Mouse (Mus musculus): Measurements from ENCODE around the gene Zfp961. TPM values are rescaled to one million over a fixed set of nuclear protein-coding genes. Genes with fewer than 3 reads are reported as not detected.

Zfp961 gene
- polyA plus RNA-seq, 1 experiment from 2014 or later: 20.0 TPM

DNA sequence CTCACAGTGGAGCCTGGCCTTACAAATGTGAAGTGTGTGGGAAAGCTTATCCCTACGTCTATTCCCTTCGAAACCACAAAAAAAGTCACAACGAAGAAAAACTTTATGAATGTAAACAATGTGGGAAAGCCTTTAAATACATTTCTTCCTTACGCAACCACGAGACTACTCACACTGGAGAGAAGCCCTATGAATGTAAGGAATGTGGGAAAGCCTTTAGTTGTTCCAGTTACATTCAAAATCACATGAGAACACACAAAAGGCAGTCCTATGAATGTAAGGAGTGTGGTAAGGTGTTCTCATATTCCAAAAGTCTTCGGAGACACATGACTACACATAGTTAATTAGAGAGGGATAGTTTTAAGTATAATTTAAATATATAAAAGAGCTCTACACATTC is 17.8 kb downstream of the Zfp961 start:
- H3K4me1 ChIP-seq (ENCODE audit: control insufficient read depth, insufficient read depth, low read length): no peaks in the 10 kb centered on the region
- peaks cover 16% of the 10 kb centered on the region; the same call in 1 of the 2 replicates for H3K9me3 ChIP-seq (replicated peaks; ENCODE audit: control insufficient read depth, low read length)
- H3K36me3 ChIP-seq (ENCODE audit: control insufficient read depth, insufficient read depth, low read length): peaks cover 26% of the 10 kb centered on the region
- no peak for ATAC-seq (ENCODE audit: insufficient read depth, low FRiP score)
- H3K4me2 ChIP-seq (ENCODE audit: low read depth, low read length): no peak overlapping the region
- H3K9ac ChIP-seq (ENCODE audit: low read length): no peak overlapping the region
- H3K4me3 ChIP-seq (replicated peaks; ENCODE audit: low read length): no peak overlapping the region
- H3K27me3 ChIP-seq (ENCODE audit: control insufficient read depth, insufficient read depth, low read length): no peaks in the 10 kb centered on the region
- WGBS: 83% methylated on average over 6 of the region's 6 CpGs
- no peak overlapping the region for H3K27ac ChIP-seq (ENCODE audit: low read length)

DNA sequence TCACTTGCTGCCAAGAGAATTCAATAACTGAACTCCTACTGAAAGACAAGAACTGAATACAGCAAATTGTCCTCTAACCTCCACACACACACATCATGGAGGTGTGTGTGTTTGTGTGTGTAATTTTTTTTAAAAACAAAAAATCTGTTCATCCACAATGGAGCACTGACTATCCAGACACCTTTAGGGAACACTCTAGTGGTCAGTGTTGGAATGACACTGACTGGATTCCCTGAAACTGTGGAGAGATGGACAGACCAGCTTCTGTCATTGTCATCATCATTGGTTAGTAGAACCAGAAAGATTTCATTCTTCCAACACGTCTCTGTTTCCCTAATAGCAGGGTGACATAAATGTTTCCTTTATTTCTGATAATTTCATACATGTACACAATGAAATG is 21.1 kb downstream of the Zfp961 start:
- Histone ChIP-seq H3K27ac (ENCODE audit: low read length) (no peak overlapping the region), H3K9me3 (replicated peaks; ENCODE audit: control insufficient read depth, low read length) (0 out of 2 replicates have a peak, but pooled peaks cover 1% of the 10 kb centered on the region), H3K4me3 (replicated peaks; ENCODE audit: low read length) (no peak overlapping the region), H3K4me2 (ENCODE audit: low read depth, low read length) (no peak overlapping the region), H3K4me1 (ENCODE audit: control insufficient read depth, insufficient read depth, low read length) (no peaks in the 10 kb centered on the region), H3K9ac (ENCODE audit: low read length) (no peak overlapping the region), H3K27me3 (ENCODE audit: control insufficient read depth, insufficient read depth, low read length) (no peaks in the 10 kb centered on the region), H3K36me3 (ENCODE audit: control insufficient read depth, insufficient read depth, low read length) (peaks cover 7% of the 10 kb centered on the region)
- 74% methylated on average over 1 of the region's 1 CpGs for WGBS
- ATAC-seq (ENCODE audit: insufficient read depth, low FRiP score): no peak

DNA sequence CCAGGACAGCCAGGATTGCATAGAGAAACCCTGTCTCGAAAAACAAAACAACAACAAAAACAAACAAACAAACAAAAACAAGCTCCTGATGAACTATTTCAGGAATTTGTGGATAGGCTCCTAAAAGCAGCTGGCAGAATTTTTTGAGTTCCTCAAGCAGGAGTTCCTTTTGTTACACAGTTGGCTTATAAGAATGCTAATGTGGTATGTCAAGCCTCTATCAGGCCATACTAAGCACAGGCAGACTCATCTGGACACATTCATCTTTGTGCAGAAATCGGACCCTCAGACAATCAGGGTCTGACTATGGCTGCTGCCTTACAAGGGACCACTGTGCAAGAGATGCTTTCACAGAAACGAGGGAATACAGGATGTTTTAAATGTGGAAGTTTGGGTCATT is 23.4 kb downstream of the Zfp961 start:
- Histone ChIP-seq H3K36me3 (ENCODE audit: control insufficient read depth, insufficient read depth, low read length) (no peaks in the 10 kb centered on the region), H3K27me3 (ENCODE audit: control insufficient read depth, insufficient read depth, low read length) (no peaks in the 10 kb centered on the region), H3K4me3 (replicated peaks; ENCODE audit: low read length) (no peak overlapping the region), H3K27ac (ENCODE audit: low read length) (no peak overlapping the region), H3K4me1 (ENCODE audit: control insufficient read depth, insufficient read depth, low read length) (no peaks in the 10 kb centered on the region), H3K4me2 (ENCODE audit: low read depth, low read length) (no peak overlapping the region), H3K9ac (ENCODE audit: low read length) (no peak overlapping the region), H3K9me3 (replicated peaks; ENCODE audit: control insufficient read depth, low read length) (no peaks in the 10 kb centered on the region)
- ATAC-seq (ENCODE audit: insufficient read depth, low FRiP score): no peak
- 77% methylated on average over 3 of the region's 3 CpGs for WGBS

DNA sequence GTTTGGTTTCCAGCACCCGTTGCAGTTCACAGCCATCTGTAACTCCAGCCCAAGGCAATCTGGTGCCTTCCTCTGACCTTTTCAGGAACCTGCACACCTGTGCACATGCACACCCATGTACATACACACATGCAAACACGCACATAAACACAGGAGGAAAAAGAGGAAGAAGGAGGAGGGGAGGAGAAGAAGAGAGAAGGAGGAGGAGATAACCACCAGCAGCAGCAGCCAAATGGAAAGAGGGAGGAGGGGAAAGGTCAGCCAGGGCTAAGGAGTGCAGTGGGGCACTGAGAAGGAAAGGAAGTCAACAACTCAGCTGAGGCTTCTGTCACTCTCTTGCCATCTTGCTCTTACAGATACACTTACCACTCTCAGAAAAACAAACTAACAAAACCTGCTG is 30.2 kb downstream of the Zfp961 start:
- H3K36me3 ChIP-seq (ENCODE audit: control insufficient read depth, insufficient read depth, low read length): no peaks in the 10 kb centered on the region
- ATAC-seq (ENCODE audit: insufficient read depth, low FRiP score): no peak
- H3K9me3 ChIP-seq (replicated peaks; ENCODE audit: control insufficient read depth, low read length): no peaks in the 10 kb centered on the region
- H3K27ac ChIP-seq (ENCODE audit: low read length): no peak overlapping the region
- no peak overlapping the region for H3K4me2 ChIP-seq (ENCODE audit: low read depth, low read length)
- H3K9ac ChIP-seq (ENCODE audit: low read length): no peak overlapping the region
- WGBS: 37% methylated on average over 2 of the region's 2 CpGs
- no peaks in the 10 kb centered on the region for H3K27me3 ChIP-seq (ENCODE audit: control insufficient read depth, insufficient read depth, low read length)
- H3K4me1 ChIP-seq (ENCODE audit: control insufficient read depth, insufficient read depth, low read length): no peaks in the 10 kb centered on the region
- H3K4me3 ChIP-seq (replicated peaks; ENCODE audit: low read length): no peak overlapping the region

DNA sequence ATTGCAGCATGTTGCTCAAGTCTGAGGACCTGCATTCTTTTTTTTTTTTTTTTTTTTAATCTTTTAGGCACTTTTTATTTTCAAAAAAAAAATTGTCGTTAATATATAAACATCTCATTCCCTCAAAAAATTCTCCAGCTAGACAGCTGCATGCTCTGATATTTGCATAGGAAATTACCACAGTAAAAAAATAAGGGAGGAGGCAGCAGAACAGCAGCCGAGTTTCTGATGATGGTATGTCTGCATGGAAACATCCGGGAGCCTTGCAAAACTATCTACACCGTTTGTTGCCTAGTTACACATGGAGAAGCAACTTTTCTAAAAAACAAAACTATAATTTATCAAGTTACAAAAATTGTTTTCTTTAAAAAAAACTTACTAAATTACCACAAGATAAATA is 30.6 kb downstream of the Zfp961 start:
- Histone ChIP-seq H3K4me3 (replicated peaks; ENCODE audit: low read length) (no peak overlapping the region), H3K9me3 (replicated peaks; ENCODE audit: control insufficient read depth, low read length) (no peaks in the 10 kb centered on the region), H3K27me3 (ENCODE audit: control insufficient read depth, insufficient read depth, low read length) (no peaks in the 10 kb centered on the region), H3K4me2 (ENCODE audit: low read depth, low read length) (no peak overlapping the region), H3K4me1 (ENCODE audit: control insufficient read depth, insufficient read depth, low read length) (no peaks in the 10 kb centered on the region), H3K27ac (ENCODE audit: low read length) (no peak overlapping the region), H3K36me3 (ENCODE audit: control insufficient read depth, insufficient read depth, low read length) (no peaks in the 10 kb centered on the region), H3K9ac (ENCODE audit: low read length) (no peak overlapping the region)
- ATAC-seq (ENCODE audit: insufficient read depth, low FRiP score): no peak
- WGBS: 67% methylated on average over 4 of the region's 4 CpGs

DNA sequence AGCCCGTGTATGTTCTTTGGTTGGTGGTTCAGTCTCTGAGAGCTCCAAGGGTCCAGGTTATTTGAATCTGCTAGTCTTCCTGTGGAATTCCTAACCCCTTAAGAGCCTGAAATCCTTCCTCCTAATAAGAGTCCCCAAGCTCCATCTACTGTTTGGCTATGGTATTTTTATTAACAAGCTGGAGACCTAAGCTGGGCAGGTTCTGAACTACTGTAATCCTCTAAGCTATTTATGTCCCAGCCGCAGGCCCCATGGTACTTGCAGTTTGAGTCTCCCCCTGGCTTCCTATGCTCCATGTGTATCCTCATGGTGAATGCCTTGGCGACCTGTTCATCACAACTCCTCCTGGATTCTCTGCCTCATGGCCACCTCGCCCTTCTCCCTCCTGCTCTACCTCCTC is 33.8 kb downstream of the Zfp961 start:
- H3K27me3 ChIP-seq (ENCODE audit: control insufficient read depth, insufficient read depth, low read length): no peaks in the 10 kb centered on the region
- H3K4me2 ChIP-seq (ENCODE audit: low read depth, low read length): no peak overlapping the region
- no peak for ATAC-seq (ENCODE audit: insufficient read depth, low FRiP score)
- H3K9me3 ChIP-seq (replicated peaks; ENCODE audit: control insufficient read depth, low read length): no peaks in the 10 kb centered on the region
- no peak overlapping the region for H3K4me3 ChIP-seq (replicated peaks; ENCODE audit: low read length)
- 51% methylated on average over 4 of the region's 4 CpGs for WGBS
- no peaks in the 10 kb centered on the region for H3K4me1 ChIP-seq (ENCODE audit: control insufficient read depth, insufficient read depth, low read length)
- no peak overlapping the region for H3K27ac ChIP-seq (ENCODE audit: low read length)
- H3K36me3 ChIP-seq (ENCODE audit: control insufficient read depth, insufficient read depth, low read length): no peaks in the 10 kb centered on the region
- H3K9ac ChIP-seq (ENCODE audit: low read length): no peak overlapping the region

DNA sequence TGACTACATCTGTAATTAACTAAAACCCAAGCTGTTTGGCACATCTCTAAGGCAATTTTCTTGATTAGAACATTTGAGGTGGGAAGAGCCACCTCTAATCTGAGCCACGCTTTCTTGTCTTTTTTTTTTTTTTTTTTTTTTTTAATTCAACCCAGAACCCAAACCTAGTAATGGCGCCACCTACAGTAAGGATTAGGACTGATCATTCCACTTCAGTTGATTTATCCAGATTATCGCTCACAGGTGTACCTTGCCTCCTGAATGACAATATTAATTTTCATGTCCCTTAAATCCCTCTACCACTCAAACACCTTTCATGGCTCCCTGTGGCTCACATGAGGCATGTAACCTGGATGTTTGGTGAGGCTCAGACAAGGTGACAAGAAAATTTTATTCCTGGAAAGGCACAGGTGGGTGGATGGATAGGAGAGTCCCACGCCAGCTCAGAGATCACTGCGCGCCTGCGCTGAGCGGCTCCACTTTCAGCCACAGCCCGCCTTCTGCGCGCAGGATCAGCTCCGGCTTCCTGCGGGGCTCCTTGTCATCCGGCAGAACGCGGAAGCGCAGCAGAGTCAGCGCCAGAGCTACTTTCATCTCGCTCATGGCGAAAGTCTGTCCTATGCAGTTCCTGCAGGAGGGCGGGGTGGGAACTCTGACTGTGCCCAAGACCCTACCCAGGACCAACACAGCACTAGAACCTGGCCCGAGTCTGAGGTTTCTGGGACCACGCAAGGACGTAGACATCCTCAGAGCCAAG is 37.5 kb downstream of the Zfp961 start:
- peak; percentile 74; the same call in 1 of the 2 replicates for ATAC-seq (ENCODE audit: insufficient read depth, low FRiP score)
- H3K27ac ChIP-seq (ENCODE audit: low read length): no peak overlapping the region

DNA sequence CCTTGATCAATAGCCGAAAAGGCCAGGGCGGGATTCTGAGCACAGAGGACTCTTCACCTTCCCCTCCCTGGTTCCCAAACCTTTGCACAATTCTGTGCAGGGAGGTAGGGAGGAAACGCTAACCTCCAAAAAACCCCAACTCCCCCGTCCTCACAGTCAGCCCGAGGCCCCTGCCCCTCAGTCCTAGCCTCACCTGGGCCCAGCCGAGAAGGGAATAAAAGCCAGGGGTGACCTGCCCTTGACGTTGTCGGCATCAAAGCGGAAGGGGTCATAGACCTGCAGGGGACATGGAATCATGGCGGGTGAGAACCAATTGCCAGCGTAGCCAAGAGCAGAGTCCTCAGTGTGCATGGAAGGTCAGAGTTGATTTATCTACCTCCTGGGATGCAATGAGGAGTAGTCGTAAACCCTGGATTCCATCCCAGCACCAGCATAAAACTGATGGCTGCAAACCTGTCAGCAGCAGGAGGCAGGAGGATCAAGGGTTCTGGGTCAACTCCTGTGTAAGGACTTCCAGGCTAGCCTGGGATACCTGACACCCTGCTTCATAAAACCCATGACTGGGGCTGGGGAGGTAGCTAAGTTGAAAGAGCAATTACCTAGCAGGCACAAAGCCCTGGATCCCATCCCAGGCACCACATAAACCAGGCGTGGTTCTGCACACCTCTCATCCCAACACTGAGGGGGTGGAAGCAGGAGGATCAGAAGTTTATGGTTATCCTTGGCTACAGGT is 38.2 kb downstream of the Zfp961 start:
- H3K9ac ChIP-seq (ENCODE audit: low read length): peak overlapping the region; percentile 65
- H3K36me3 ChIP-seq (ENCODE audit: control insufficient read depth, insufficient read depth, low read length): no peaks in the 10 kb centered on the region
- peak overlapping the region; percentile 52 for H3K4me3 ChIP-seq (replicated peaks; ENCODE audit: low read length)
- H3K4me1 ChIP-seq (ENCODE audit: control insufficient read depth, insufficient read depth, low read length): no peaks in the 10 kb centered on the region
- WGBS: 56% methylated on average over 13 of the region's 13 CpGs
- no peaks in the 10 kb centered on the region for H3K9me3 ChIP-seq (replicated peaks; ENCODE audit: control insufficient read depth, low read length)
- peak; percentile 11; the same call in 1 of the 2 replicates for ATAC-seq (ENCODE audit: insufficient read depth, low FRiP score)
- peak overlapping the region; percentile 59 for H3K4me2 ChIP-seq (ENCODE audit: low read depth, low read length)
- no peaks in the 10 kb centered on the region for H3K27me3 ChIP-seq (ENCODE audit: control insufficient read depth, insufficient read depth, low read length)
- H3K27ac ChIP-seq (ENCODE audit: low read length): no peak overlapping the region

More for the DNA sequence above, 37.5 kb downstream of the Zfp961 start:
- H3K4me1 ChIP-seq (ENCODE audit: control insufficient read depth, insufficient read depth, low read length): no peaks in the 10 kb centered on the region
- 12% methylated on average over 24 of the region's 24 CpGs for WGBS
- H3K27me3 ChIP-seq (ENCODE audit: control insufficient read depth, insufficient read depth, low read length): no peaks in the 10 kb centered on the region
- peak overlapping the region; percentile 52 for H3K4me3 ChIP-seq (replicated peaks; ENCODE audit: low read length)
- no peaks in the 10 kb centered on the region for H3K9me3 ChIP-seq (replicated peaks; ENCODE audit: control insufficient read depth, low read length)
- H3K4me2 ChIP-seq (ENCODE audit: low read depth, low read length): peak overlapping the region; percentile 59
- H3K9ac ChIP-seq (ENCODE audit: low read length): peak overlapping the region; percentile 65
- no peaks in the 10 kb centered on the region for H3K36me3 ChIP-seq (ENCODE audit: control insufficient read depth, insufficient read depth, low read length)

DNA sequence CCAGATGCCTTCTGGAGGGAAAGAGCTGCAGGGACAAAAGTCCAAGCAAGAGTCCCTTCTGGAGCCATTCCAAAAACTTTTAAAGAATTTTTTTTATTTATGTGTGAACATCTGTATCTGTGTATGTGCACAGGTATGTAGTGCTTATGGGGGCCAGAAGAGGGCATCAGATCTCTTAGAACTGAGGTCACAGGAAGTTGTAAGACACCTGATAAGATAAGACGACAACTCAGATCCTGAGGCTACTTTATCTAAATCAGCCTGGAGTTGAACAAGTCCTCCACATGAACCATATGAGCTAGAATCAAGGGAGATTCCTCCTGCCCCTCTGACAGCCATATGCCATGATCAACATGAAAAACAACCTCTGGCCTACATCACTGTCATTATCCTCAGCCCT is 48.6 kb downstream of the Zfp961 start:
- Histone ChIP-seq H3K36me3 (ENCODE audit: control insufficient read depth, insufficient read depth, low read length) (no peaks in the 10 kb centered on the region), H3K27ac (ENCODE audit: low read length) (no peak overlapping the region), H3K9me3 (replicated peaks; ENCODE audit: control insufficient read depth, low read length) (no peaks in the 10 kb centered on the region), H3K27me3 (ENCODE audit: control insufficient read depth, insufficient read depth, low read length) (no peaks in the 10 kb centered on the region), H3K9ac (ENCODE audit: low read length) (no peak overlapping the region), H3K4me1 (ENCODE audit: control insufficient read depth, insufficient read depth, low read length) (no peaks in the 10 kb centered on the region), H3K4me2 (ENCODE audit: low read depth, low read length) (no peak overlapping the region), H3K4me3 (replicated peaks; ENCODE audit: low read length) (no peak overlapping the region)
- no peak for ATAC-seq (ENCODE audit: insufficient read depth, low FRiP score)
- 73% methylated on average over 1 of the region's 1 CpGs for WGBS
